Mouse (Mus musculus): ENCODE data around the gene Smlr1. TPM values are rescaled to one million over a fixed set of nuclear protein-coding genes. Genes with fewer than 3 reads are reported as not detected.

Gene Smlr1
- total and polyA plus RNA-seq, 3 experiments: not detected

DNA sequence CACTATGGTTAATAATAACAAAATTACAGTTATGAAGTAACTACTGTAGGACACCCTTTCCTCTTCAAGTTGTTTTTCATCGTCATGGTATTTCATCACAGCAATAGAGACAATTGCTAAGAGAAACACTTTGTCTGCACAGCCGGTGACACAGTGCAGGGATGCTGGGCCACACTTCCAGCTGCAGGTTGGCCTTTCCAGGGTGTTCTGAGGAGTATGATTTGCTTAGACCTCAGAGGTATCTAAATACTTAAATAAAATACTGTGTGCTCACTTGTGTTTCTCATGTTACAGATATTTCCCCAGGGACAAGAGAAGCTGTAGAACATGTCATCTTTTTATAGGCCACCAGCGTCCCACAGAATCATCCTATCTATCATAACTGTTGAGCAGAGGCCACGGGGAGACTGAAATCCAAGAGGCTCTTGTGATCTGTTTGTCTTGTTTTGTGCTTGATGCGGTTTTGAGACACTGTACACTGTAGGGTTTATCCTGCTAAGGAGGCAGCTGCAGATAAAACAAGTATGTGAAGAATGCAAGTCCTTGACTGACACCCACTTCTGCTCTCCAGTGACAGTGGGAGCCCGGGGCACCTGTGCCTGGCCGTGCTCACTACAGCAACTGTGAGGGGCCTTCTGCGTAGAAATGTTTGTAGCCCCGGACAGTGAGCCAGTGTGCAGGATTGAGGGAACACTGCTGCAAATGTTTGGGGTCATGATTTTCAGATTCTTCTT, 2.4 kb downstream of the Smlr1 start:
- Histone ChIP-seq H3K27ac (no peak overlapping the region), H3K27me3 (ENCODE audit: control insufficient read depth, insufficient read depth, low read length) (no peaks in the 10 kb centered on the region), H3K9ac (ENCODE audit: low read depth, low read length) (no peak overlapping the region), H3K79me2 (replicated peaks; ENCODE audit: control insufficient read depth, insufficient read depth, low read length) (no peaks in the 10 kb centered on the region), H3K4me3 (no peak overlapping the region), H3K36me3 (ENCODE audit: control insufficient read depth, insufficient read depth, low read length) (no peaks in the 10 kb centered on the region), H3K4me1 (ENCODE audit: control insufficient read depth, insufficient read depth, low read length) (no peaks in the 10 kb centered on the region; the same call in 1 of the 2 replicates)
- WGBS: 47% methylated on average over 9 of the region's 9 CpGs
- no peak for TF ChIP-seq EP300 (IDR thresholded peaks at IDR 0.05; ENCODE audit: insufficient read depth, low read depth, low read length)
- TF ChIP-seq CTCF (IDR thresholded peaks at IDR 0.05): no peak
- no peak for TF ChIP-seq POLR2A (IDR thresholded peaks at IDR 0.05; ENCODE audit: insufficient read depth, low read depth, low read length)
- intact Hi-C loops (cut with DNase I): no loop called here
- DNase-seq: no peak

DNA sequence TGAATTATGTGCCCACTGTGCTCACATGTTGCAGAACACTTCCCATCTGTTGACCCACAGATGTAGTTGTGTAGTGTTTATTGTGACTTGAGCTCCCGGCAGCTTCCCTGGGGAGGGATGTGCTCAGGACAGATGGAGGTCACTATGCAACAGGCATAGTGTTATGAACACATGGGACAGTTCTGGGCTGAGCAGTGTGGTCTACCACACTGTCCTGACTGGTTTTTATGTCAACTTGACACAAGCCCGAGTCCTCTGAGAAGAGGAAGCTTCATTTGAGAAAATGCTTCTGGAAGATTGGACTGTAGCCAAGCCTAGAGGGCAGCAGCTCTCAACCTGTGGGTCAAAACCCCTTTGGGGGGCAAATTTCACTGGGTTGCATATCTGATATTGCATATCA, 3.0 kb downstream of the Smlr1 start:
- H3K9ac ChIP-seq (ENCODE audit: low read depth, low read length): no peak overlapping the region
- no peaks in the 10 kb centered on the region for H3K36me3 ChIP-seq (ENCODE audit: control insufficient read depth, insufficient read depth, low read length)
- DNase-seq: no peak
- H3K27ac ChIP-seq: no peak overlapping the region
- WGBS: 43% methylated on average over 2 of the region's 2 CpGs
- TF ChIP-seq EP300 (IDR thresholded peaks at IDR 0.05; ENCODE audit: insufficient read depth, low read depth, low read length) (no peak), POLR2A (IDR thresholded peaks at IDR 0.05; ENCODE audit: insufficient read depth, low read depth, low read length) (no peak)
- intact Hi-C loops (cut with DNase I): no loop called here
- H3K27me3 ChIP-seq (ENCODE audit: control insufficient read depth, insufficient read depth, low read length): no peaks in the 10 kb centered on the region
- H3K79me2 ChIP-seq (replicated peaks; ENCODE audit: control insufficient read depth, insufficient read depth, low read length): no peaks in the 10 kb centered on the region
- H3K4me3 ChIP-seq: no peak overlapping the region
- H3K4me1 ChIP-seq (ENCODE audit: control insufficient read depth, insufficient read depth, low read length): no peaks in the 10 kb centered on the region; the same call in 1 of the 2 replicates

GRCm38 (mm10) chr10:25531335-25531734, 4.7 kb downstream of the Smlr1 start:
- Histone ChIP-seq H3K4me1 (ENCODE audit: control insufficient read depth, insufficient read depth, low read length) (peaks cover 5% of the 10 kb centered on the region), H3K9ac (ENCODE audit: low read depth, low read length) (no peak overlapping the region), H3K79me2 (replicated peaks; ENCODE audit: control insufficient read depth, insufficient read depth, low read length) (no peaks in the 10 kb centered on the region), H3K27ac (no peak overlapping the region), H3K36me3 (ENCODE audit: control insufficient read depth, insufficient read depth, low read length) (no peaks in the 10 kb centered on the region), H3K4me3 (no peak overlapping the region), H3K27me3 (ENCODE audit: control insufficient read depth, insufficient read depth, low read length) (no peaks in the 10 kb centered on the region)
- intact Hi-C loops (cut with DNase I): no loop called here
- no peak for DNase-seq
- TF ChIP-seq POLR2A (IDR thresholded peaks at IDR 0.05; ENCODE audit: insufficient read depth, low read depth, low read length) (no peak), CTCF (IDR thresholded peaks at IDR 0.05) (no peak), EP300 (IDR thresholded peaks at IDR 0.05; ENCODE audit: insufficient read depth, low read depth, low read length) (no peak)
- WGBS: 79% methylated on average over 13 of the region's 13 CpGs

DNA sequence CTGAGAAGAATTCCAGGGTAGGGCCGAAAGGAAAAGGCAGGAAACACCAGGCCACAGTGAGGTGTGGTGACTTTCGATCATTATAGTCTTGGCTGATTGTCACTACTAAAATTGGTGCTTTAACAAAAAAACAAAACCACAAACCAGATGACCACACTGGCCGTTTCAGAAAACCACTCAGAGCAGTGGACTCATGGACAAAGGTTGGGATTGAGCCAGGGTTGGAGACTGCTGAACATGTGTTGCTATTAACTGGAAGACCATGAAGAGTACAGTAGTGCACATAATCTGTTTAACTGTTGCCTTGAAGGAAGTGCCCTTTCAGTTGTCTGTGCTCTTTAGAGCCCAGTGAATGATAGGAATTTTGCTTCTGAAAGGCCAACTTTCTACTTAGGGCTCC, 8.9 kb downstream of the Smlr1 start:
- intact Hi-C loops (cut with DNase I): no loop called here
- Histone ChIP-seq H3K4me3 (no peak overlapping the region), H3K4me1 (ENCODE audit: control insufficient read depth, insufficient read depth, low read length) (peaks cover 5% of the 10 kb centered on the region), H3K27me3 (ENCODE audit: control insufficient read depth, insufficient read depth, low read length) (no peaks in the 10 kb centered on the region), H3K79me2 (replicated peaks; ENCODE audit: control insufficient read depth, insufficient read depth, low read length) (no peaks in the 10 kb centered on the region), H3K36me3 (ENCODE audit: control insufficient read depth, insufficient read depth, low read length) (no peaks in the 10 kb centered on the region), H3K9ac (ENCODE audit: low read depth, low read length) (no peak overlapping the region), H3K27ac (no peak overlapping the region; the same call in 1 of the 2 replicates)
- no peak for DNase-seq
- WGBS: 30% methylated on average over 3 of the region's 3 CpGs
- TF ChIP-seq EP300 (IDR thresholded peaks at IDR 0.05; ENCODE audit: insufficient read depth, low read depth, low read length) (no peak), POLR2A (IDR thresholded peaks at IDR 0.05; ENCODE audit: insufficient read depth, low read depth, low read length) (no peak), CTCF (IDR thresholded peaks at IDR 0.05) (no peak)

- no peak for TF ChIP-seq POLR2A (IDR thresholded peaks at IDR 0.05; ENCODE audit: insufficient read depth, low read depth, low read length)
- TF ChIP-seq CTCF (IDR thresholded peaks at IDR 0.05): no peak
- DNase-seq: no peak
- no peaks in the 10 kb centered on the region for H3K27me3 ChIP-seq (ENCODE audit: control insufficient read depth, insufficient read depth, low read length)
- peaks cover 5% of the 10 kb centered on the region for H3K4me1 ChIP-seq (ENCODE audit: control insufficient read depth, insufficient read depth, low read length)
- H3K79me2 ChIP-seq (replicated peaks; ENCODE audit: control insufficient read depth, insufficient read depth, low read length): no peaks in the 10 kb centered on the region
- intact Hi-C loops (cut with DNase I): no loop called here
- no peak overlapping the region for H3K4me3 ChIP-seq
- H3K9ac ChIP-seq (ENCODE audit: low read depth, low read length): no peak overlapping the region
- WGBS: 89% methylated on average over 4 of the region's 4 CpGs
- H3K36me3 ChIP-seq (ENCODE audit: control insufficient read depth, insufficient read depth, low read length): no peaks in the 10 kb centered on the region
- no peak overlapping the region; the same call in 1 of the 2 replicates for H3K27ac ChIP-seq
These were observed 9.4 kb downstream of the Smlr1 start for GRCm38 (mm10) chr10:25526622-25527021.

- TF ChIP-seq EP300 (IDR thresholded peaks at IDR 0.05; ENCODE audit: insufficient read depth, low read depth, low read length) (no peak), POLR2A (IDR thresholded peaks at IDR 0.05; ENCODE audit: insufficient read depth, low read depth, low read length) (no peak), CTCF (IDR thresholded peaks at IDR 0.05) (no peak)
- H3K79me2 ChIP-seq (replicated peaks; ENCODE audit: control insufficient read depth, insufficient read depth, low read length): no peaks in the 10 kb centered on the region
- H3K4me3 ChIP-seq: no peak overlapping the region
- DNase-seq: no peak
- no peak overlapping the region for H3K27ac ChIP-seq
- H3K4me1 ChIP-seq (ENCODE audit: control insufficient read depth, insufficient read depth, low read length): peaks cover 5% of the 10 kb centered on the region
- intact Hi-C loops (cut with DNase I): no loop called here
- H3K36me3 ChIP-seq (ENCODE audit: control insufficient read depth, insufficient read depth, low read length): no peaks in the 10 kb centered on the region
- WGBS: 73% methylated on average over 4 of the region's 4 CpGs
- H3K9ac ChIP-seq (ENCODE audit: low read depth, low read length): no peak overlapping the region
- H3K27me3 ChIP-seq (ENCODE audit: control insufficient read depth, insufficient read depth, low read length): no peaks in the 10 kb centered on the region
These were observed 9.9 kb downstream of the Smlr1 start for GRCm38 (mm10) chr10:25526156-25526555.
